In the genomic region with DNA sequence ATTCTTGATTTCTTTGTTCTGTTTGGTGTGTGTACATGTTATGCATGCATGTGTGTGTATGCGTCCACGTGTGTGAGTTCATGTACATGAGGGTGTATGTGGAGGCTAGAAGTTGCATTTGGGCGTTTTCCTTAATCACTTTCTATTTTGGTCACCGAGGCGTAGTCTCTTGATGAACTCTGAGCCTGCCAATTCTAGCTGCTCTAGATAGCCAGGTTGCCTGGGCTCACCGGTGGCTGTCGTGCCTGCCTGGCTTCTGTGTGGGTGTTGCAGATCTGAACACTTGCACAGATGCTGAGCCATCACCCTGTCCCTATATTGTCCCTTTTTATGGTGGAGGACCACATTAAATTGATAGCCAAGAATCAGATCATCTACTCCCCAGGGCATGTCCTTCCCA, we compare ENCODE assay signal across 11 mouse cellular contexts.
DNase-seq lines count a peak whose midpoint lies in the region; ATAC-seq and TF ChIP-seq lines count a peak whose summit lies in the region.
"Had no signal": no experiment of that assay in that cellular context is flagged by ENCODE, and none has a peak within 500 bp of the region (broad histone marks: within the 10 kb centered on the region; RNA-seq: fewer than 3 reads in every experiment).

No protein-coding gene starts in this region.

- no peak overlapping the region for H3K4me3 ChIP-seq in intestine, embryonic 16.5 days (ENCODE audit: low read length)
- H3K4me3 ChIP-seq in intestine, postnatal 0 days (ENCODE audit: low read depth, low read length), result no peak overlapping the region
- no peak overlapping the region for H3K4me3 ChIP-seq in heart, embryonic 10.5 days
- H3K4me3 ChIP-seq in lung, postnatal 0 days (ENCODE audit: low read depth, low read length), result no peak overlapping the region
- H3K4me3 ChIP-seq: layer of hippocampus, adult 2 months had no signal

- no peaks in the 10 kb centered on the region for H3K36me3 ChIP-seq in intestine, embryonic 16.5 days (ENCODE audit: control insufficient read depth, insufficient read depth, low read length)
- no peaks in the 10 kb centered on the region for H3K36me3 ChIP-seq in intestine, postnatal 0 days (ENCODE audit: control insufficient read depth, insufficient read depth)
- H3K36me3 ChIP-seq in heart, embryonic 10.5 days, result no peaks in the 10 kb centered on the region
- no peaks in the 10 kb centered on the region for H3K36me3 ChIP-seq in lung, postnatal 0 days (ENCODE audit: insufficient read depth, low read length)

- WGBS in intestine, embryonic 16.5 days, result 67% methylated on average over 7 of the region's 7 CpGs
- WGBS in intestine, postnatal 0 days, result 36% methylated on average over 7 of the region's 7 CpGs
- WGBS in heart, embryonic 10.5 days, result 38% methylated on average over 7 of the region's 7 CpGs
- WGBS in lung, postnatal 0 days, result 66% methylated on average over 7 of the region's 7 CpGs

- no peak for TF ChIP-seq EP300 in lung, postnatal 0 days (IDR thresholded peaks at IDR 0.05)

- H3K27ac ChIP-seq in intestine, embryonic 16.5 days (ENCODE audit: low read length), result no peak overlapping the region
- no peak overlapping the region for H3K27ac ChIP-seq in intestine, postnatal 0 days (ENCODE audit: low read depth, low read length)
- peak overlapping the region; percentile 70; the same call in 1 of the 2 replicates for H3K27ac ChIP-seq in heart, embryonic 10.5 days
- H3K27ac ChIP-seq in lung, postnatal 0 days (ENCODE audit: low read length), result no peak overlapping the region
- H3K27ac ChIP-seq: layer of hippocampus, adult 2 months had no signal

- no peak for TF ChIP-seq CTCF in intestine, postnatal 0 days (IDR thresholded peaks at IDR 0.05; ENCODE audit: low read depth)
- TF ChIP-seq CTCF in lung, postnatal 0 days (IDR thresholded peaks at IDR 0.05), result no peak

- H3K27me3 ChIP-seq in intestine, embryonic 16.5 days (replicated peaks; ENCODE audit: control insufficient read depth, insufficient read depth, low read length), result no peaks in the 10 kb centered on the region
- H3K27me3 ChIP-seq in intestine, postnatal 0 days (replicated peaks; ENCODE audit: control insufficient read depth, insufficient read depth, low read length), result no peaks in the 10 kb centered on the region
- peaks cover 22% of the 10 kb centered on the region; the same call in 1 of the 2 replicates for H3K27me3 ChIP-seq in heart, embryonic 10.5 days (ENCODE audit: insufficient read depth, poor library complexity, severe bottlenecking)
- no peaks in the 10 kb centered on the region for H3K27me3 ChIP-seq in lung, postnatal 0 days (replicated peaks; ENCODE audit: insufficient read depth, low read length)

- peak; percentile 60 to 65 for DNase-seq in cerebellum, postnatal 25 days
- no peak for DNase-seq in heart, embryonic 10.5 days (ENCODE audit: low spot score)
- peak; percentile 14 for DNase-seq in induced T-regulatory cell, adult 2 months (ENCODE audit: low read depth)
- no peak for DNase-seq in adrenal gland, postnatal 14 days
- DNase-seq in ovary, postnatal 14 days (ENCODE audit: low spot score), result no peak
- DNase-seq in lung, postnatal 0 days (ENCODE audit: low spot score), result no peak
- DNase-seq: gastrocnemius, postnatal 36 days; thymus, adult 18-20 months had no signal

- H3K4me2 ChIP-seq in intestine, embryonic 16.5 days (ENCODE audit: low read depth, low read length), result no peak overlapping the region
- H3K4me2 ChIP-seq in intestine, postnatal 0 days (replicated peaks; ENCODE audit: low read depth), result no peak overlapping the region
- H3K4me2 ChIP-seq in lung, postnatal 0 days (replicated peaks; ENCODE audit: low read depth, low read length), result no peak overlapping the region

- no peak overlapping the region for H3K9ac ChIP-seq in intestine, embryonic 16.5 days (ENCODE audit: low read depth, low read length)
- H3K9ac ChIP-seq in intestine, postnatal 0 days (ENCODE audit: low read depth, low read length), result no peak overlapping the region
- H3K9ac ChIP-seq in lung, postnatal 0 days (replicated peaks; ENCODE audit: low read depth), result no peak overlapping the region

- H3K9me3 ChIP-seq in intestine, embryonic 16.5 days (ENCODE audit: control insufficient read depth, low read length), result no peaks in the 10 kb centered on the region
- H3K9me3 ChIP-seq in intestine, postnatal 0 days (ENCODE audit: control insufficient read depth), result no peaks in the 10 kb centered on the region
- H3K9me3 ChIP-seq in heart, embryonic 10.5 days, result no peaks in the 10 kb centered on the region
- H3K9me3 ChIP-seq in lung, postnatal 0 days (ENCODE audit: low read length), result no peaks in the 10 kb centered on the region

- ATAC-seq in intestine, embryonic 16.5 days, result 0 out of 2 replicates have a peak, but pooled peaks have one; percentile 3
- ATAC-seq in intestine, postnatal 0 days, result no peak
- ATAC-seq in lung, postnatal 0 days, result no peak

- H3K4me1 ChIP-seq in intestine, embryonic 16.5 days (ENCODE audit: control insufficient read depth, insufficient read depth, low read length), result peaks cover 28% of the 10 kb centered on the region
- peaks cover 18% of the 10 kb centered on the region for H3K4me1 ChIP-seq in intestine, postnatal 0 days (replicated peaks; ENCODE audit: control insufficient read depth, insufficient read depth, low read length)
- peaks cover 54% of the 10 kb centered on the region for H3K4me1 ChIP-seq in heart, embryonic 10.5 days
- no peaks in the 10 kb centered on the region for H3K4me1 ChIP-seq in lung, postnatal 0 days (ENCODE audit: insufficient read depth, low read depth, low read length)

Comparison
In these comparisons a context has a peak if more than half of its experiments do, and no peak if none do; other contexts are left out.
1. DNase-seq: peak in cerebellum, postnatal 25 days (2 of 2) and induced T-regulatory cell, adult 2 months (single experiment); none in heart, embryonic 10.5 days (single experiment), adrenal gland, postnatal 14 days (single experiment), ovary, postnatal 14 days (single experiment) and lung, postnatal 0 days (single experiment).